Mouse (Mus musculus): ENCODE measurements around the gene Gm21454. TPM values are rescaled to one million over a fixed set of nuclear protein-coding genes. Genes with fewer than 3 reads are reported as not detected.
"Not testable (repeated sequence)": the region's sequence is repeated elsewhere in the genome, so short reads cannot be mapped to it uniquely, and the experiment has no call there.

The Gm21454 gene
- not detected for polyA plus RNA-seq (2012; fragmentation: generic; extraction: Trizol)

- not testable (repeated sequence) for H3ac ChIP-seq (ENCODE audit: control insufficient read depth, insufficient read length); H3K36me3 ChIP-seq (ENCODE audit: control insufficient read depth, insufficient read depth)
Observed at GRCm38 (mm10) chrY:13252091-13252490, at the start of gene Gm21454, which contains the start of gene Gm21440. TSS of gene Gm21454 (plus strand) at chrY:13252442. TSS of gene Gm21440 (plus strand) at chrY:13252391.

GRCm38 (mm10) chrY:13223828-13224227, 28.4 kb upstream of the Gm21454 start, which contains the start of gene Gm21828:
TSS of gene Gm21828 (minus strand) at chrY:13223928.
- not testable (repeated sequence) for H3K79me2 ChIP-seq (ENCODE audit: control insufficient read depth, insufficient read depth); H3K36me3 ChIP-seq (ENCODE audit: control insufficient read depth, insufficient read depth); H3K4me2 ChIP-seq (ENCODE audit: low read depth); H3K27me3 ChIP-seq (ENCODE audit: control insufficient read depth, insufficient read depth, insufficient read length); H3K4me3 ChIP-seq; H3ac ChIP-seq (ENCODE audit: control insufficient read depth, insufficient read length)

More at GRCm38 (mm10) chrY:13252091-13252490, at the start of gene Gm21454, which contains the start of gene Gm21440:
- not testable (repeated sequence) for H3K79me2 ChIP-seq (ENCODE audit: control insufficient read depth, insufficient read depth); H3K4me3 ChIP-seq; H3K4me2 ChIP-seq (ENCODE audit: low read depth); H3K27me3 ChIP-seq (ENCODE audit: control insufficient read depth, insufficient read depth, insufficient read length)

DNA sequence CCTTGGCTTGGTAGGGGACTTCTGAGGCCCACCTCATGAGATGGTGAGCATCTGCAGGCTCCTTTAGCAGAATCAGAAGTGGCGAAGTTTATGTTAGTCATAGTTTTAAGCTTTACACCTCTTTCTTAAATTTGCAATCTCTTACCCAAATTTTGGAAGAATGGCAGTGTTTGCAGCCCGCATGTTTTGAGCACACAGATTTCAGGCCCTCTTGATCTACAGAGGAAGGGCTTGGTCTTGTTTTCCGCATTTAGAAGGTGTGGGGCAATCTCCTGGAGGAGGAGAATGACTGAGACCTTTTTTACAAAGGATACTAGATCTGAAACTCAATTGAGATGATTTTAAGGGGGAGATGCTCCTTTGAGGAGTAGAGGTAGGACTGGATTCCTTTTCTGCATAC, 96.7 kb downstream of the Gm21454 start, which contains the start of gene Gm21725:
Gene Gm21725 (minus strand): TSS at position 101 of the 400 bp plus-strand sequence.
- not testable (repeated sequence) for H3K79me2 ChIP-seq (ENCODE audit: control insufficient read depth, insufficient read depth); H3K27me3 ChIP-seq (ENCODE audit: control insufficient read depth, insufficient read depth, insufficient read length); H3K4me2 ChIP-seq (ENCODE audit: low read depth); H3K4me3 ChIP-seq; H3ac ChIP-seq (ENCODE audit: control insufficient read depth, insufficient read length); H3K36me3 ChIP-seq (ENCODE audit: control insufficient read depth, insufficient read depth)

Other genes with a start within 250 kb of the Gm21454 start
- not detected for gene Gm20807, start 209.6 kb upstream of the Gm21454 start, polyA plus RNA-seq (2012; fragmentation: generic; extraction: Trizol)
- gene Gm21891, start 119.0 kb upstream of the Gm21454 start, polyA plus RNA-seq (2012; fragmentation: generic; extraction: Trizol), result not detected
- not detected for gene Gm21425, start 90.5 kb upstream of the Gm21454 start, polyA plus RNA-seq (2012; fragmentation: generic; extraction: Trizol)
- gene Gm21828, start 28.5 kb upstream of the Gm21454 start, polyA plus RNA-seq (2012; fragmentation: generic; extraction: Trizol), result not detected
- gene Gm21440, start 51 bp upstream of the Gm21454 start, polyA plus RNA-seq (2012; fragmentation: generic; extraction: Trizol), result not detected
- gene Gm21725, start 96.6 kb downstream of the Gm21454 start, polyA plus RNA-seq (2012; fragmentation: generic; extraction: Trizol), result not detected
- gene Gm21866, start 213.1 kb downstream of the Gm21454 start, polyA plus RNA-seq (2012; fragmentation: generic; extraction: Trizol), result not detected
- not detected for gene Gm20773, start 241.6 kb downstream of the Gm21454 start, polyA plus RNA-seq (2012; fragmentation: generic; extraction: Trizol)